Mouse (Mus musculus) heart, adult 8-10 months (tissue): ENCODE measurements around the gene Trappc3. TPM values are rescaled to one million over a fixed set of nuclear protein-coding genes. Genes with fewer than 3 reads are reported as not detected.

ENCODE experiments used
- DNase-seq: peaks from one replicate; pipeline ENCODE4 v3.0.0; 2022; ENCODE audit warnings: low spot score
- total RNA-seq, 4 experiments: library from RNA; stranded (reverse); gene quantifications; 2 replicates each; pipeline ENCODE4 v1.2.4; 2022

The Trappc3 gene
- total RNA-seq, 4 experiments from 2014 or later: 45.4 to 56.5 (median 51.6) TPM

- no peak for DNase-seq
Measured at GRCm38 (mm10) chr4:126278961-126279360, 16.8 kb downstream of the Trappc3 start.

- no peak for DNase-seq
Measured at GRCm38 (mm10) chr4:126281706-126282105, 19.6 kb downstream of the Trappc3 start.

GRCm38 (mm10) chr4:126283582-126283981, 21.5 kb downstream of the Trappc3 start:
- DNase-seq: no peak

- DNase-seq: no peak
Measured at GRCm38 (mm10) chr4:126286492-126286891, 24.4 kb downstream of the Trappc3 start, which contains the start of gene Col8a2. TSS of gene Col8a2 (plus strand) at chr4:126286793.

- no peak for DNase-seq
Measured at GRCm38 (mm10) chr4:126287302-126287995, 25.3 kb downstream of the Trappc3 start.

- DNase-seq: no peak
Measured at GRCm38 (mm10) chr4:126288085-126288666, 26.1 kb downstream of the Trappc3 start.

- DNase-seq: no peak
Measured at GRCm38 (mm10) chr4:126290314-126290713, 28.2 kb downstream of the Trappc3 start.

GRCm38 (mm10) chr4:126291196-126291595, 29.1 kb downstream of the Trappc3 start:
- DNase-seq: no peak

- DNase-seq: no peak
Measured at GRCm38 (mm10) chr4:126295152-126295551, 33.0 kb downstream of the Trappc3 start.

GRCm38 (mm10) chr4:126295937-126296336, 33.8 kb downstream of the Trappc3 start:
- DNase-seq: no peak

- peak; percentile 55 for DNase-seq
Measured at GRCm38 (mm10) chr4:126296617-126297101, 34.5 kb downstream of the Trappc3 start.

GRCm38 (mm10) chr4:126300916-126301583, 38.9 kb downstream of the Trappc3 start:
- DNase-seq: no peak

- no peak for DNase-seq
Measured at GRCm38 (mm10) chr4:126301584-126302309, 39.6 kb downstream of the Trappc3 start.

GRCm38 (mm10) chr4:126303877-126304276, 41.8 kb downstream of the Trappc3 start:
- no peak for DNase-seq

GRCm38 (mm10) chr4:126305428-126305827, 43.3 kb downstream of the Trappc3 start:
- no peak for DNase-seq

- DNase-seq: no peak
Measured at GRCm38 (mm10) chr4:126306058-126306457, 43.9 kb downstream of the Trappc3 start.

GRCm38 (mm10) chr4:126306827-126307226, 44.7 kb downstream of the Trappc3 start:
- no peak for DNase-seq

GRCm38 (mm10) chr4:126309211-126309921, 47.2 kb downstream of the Trappc3 start:
- DNase-seq: no peak

GRCm38 (mm10) chr4:126309922-126310309, 47.8 kb downstream of the Trappc3 start:
- peak; percentile 84 for DNase-seq

GRCm38 (mm10) chr4:126310344-126310743, 48.2 kb downstream of the Trappc3 start:
- DNase-seq: no peak

- no peak for DNase-seq
Measured at GRCm38 (mm10) chr4:126311566-126312200, 49.6 kb downstream of the Trappc3 start.
